Mouse (Mus musculus) liver, postnatal 0 days (tissue): ENCODE data around the gene Zfp462.

ENCODE experiments used
- CTCF ChIP-seq: sonication (generic); IDR thresholded peaks from 2 replicates; pipeline ENCODE4 v1.5.1; 2016; ENCODE audit warnings: antibody characterized with exemption, low read depth
- EP300 ChIP-seq: IDR thresholded peaks from 2 replicates; pipeline ENCODE4 v1.6.1; 2016; ENCODE audit warnings: antibody characterized with exemption, low read depth, mild to moderate bottlenecking

- no peak for TF ChIP-seq EP300
- TF ChIP-seq CTCF, result no peak
Measured at GRCm38 (mm10) chr4:54948616-54949560, 4.0 kb downstream of the Zfp462 start.
